Mouse (Mus musculus) kidney, embryonic 15.5 days (tissue): ENCODE measurements around the gene Zfp280b. TPM values are rescaled to one million over a fixed set of nuclear protein-coding genes. Genes with fewer than 3 reads are reported as not detected.
"Not testable (repeated sequence)": the region's sequence is repeated elsewhere in the genome, so short reads cannot be mapped to it uniquely, and the experiment has no call there.

ENCODE experiments used
- ATAC-seq: fragments of 200-750 bp; cut with Nextera tagmentation; replicated peaks from 2 replicates; pipeline ENCODE4 v1.8.0; 2017; ENCODE audit warnings: moderate TSS enrichment; ENCODE audit not compliant: low FRiP score
- H3K27ac ChIP-seq: fragments of 300-500 bp; sonication (generic); 2 replicates; pipeline ENCODE4 v1.5.1; 2015; ENCODE audit warnings: mild to moderate bottlenecking, inconsistent platforms
- H3K27me3 ChIP-seq: fragments of 300-500 bp; sonication (generic); 2 replicates; pipeline ENCODE4 v1.6.1; 2015; ENCODE audit warnings: inconsistent platforms
- H3K36me3 ChIP-seq: fragments of 300-500 bp; sonication (generic); 2 replicates; pipeline ENCODE4 v1.6.1; 2015; ENCODE audit warnings: inconsistent platforms
- H3K4me1 ChIP-seq: fragments of 300-500 bp; sonication (generic); 2 replicates; pipeline ENCODE4 v1.6.1; 2015; ENCODE audit warnings: inconsistent platforms
- H3K4me2 ChIP-seq: fragments of 300-500 bp; sonication (generic); 2 replicates; pipeline ENCODE4 v1.6.1; 2015; ENCODE audit warnings: moderate library complexity, mild to moderate bottlenecking, inconsistent platforms
- H3K4me3 ChIP-seq: fragments of 300-500 bp; sonication (generic); replicated peaks from 2 replicates; pipeline ENCODE4 v1.5.1; 2015; ENCODE audit warnings: mild to moderate bottlenecking, inconsistent platforms
- H3K9ac ChIP-seq: fragments of 300-500 bp; sonication (generic); 2 replicates; pipeline ENCODE4 v1.6.1; 2015; ENCODE audit warnings: mild to moderate bottlenecking, inconsistent platforms
- H3K9me3 ChIP-seq: fragments of 300-500 bp; sonication (generic); replicated peaks from 2 replicates; pipeline ENCODE4 v1.6.1; 2016; ENCODE audit warnings: inconsistent platforms
- WGBS: fragments of 180-500 bp; shearing (Covaris S2); methylation state at CpG from one replicate; pipeline ENCODE4 v1.1.7; 2015; ENCODE audit warnings: mixed read lengths; 5-methylcytosine and 5-hydroxymethylcytosine counted together
- microRNA-seq: library from miRNA; unstranded; fragments of <30 nt; microRNA quantifications from one replicate; pipeline ENCODE4, GENCODE M21; 2016
- polyA plus RNA-seq: library from polyadenylated mRNA; unstranded; fragments of >200 nt; fragmentation: Nextera tagmentation; extraction: Ambion mirVana; gene quantifications from 2 replicates; pipeline ENCODE4 v1.2.1, GENCODE M21; 2015

The Zfp280b gene
- polyA plus RNA-seq, 1 experiment from 2014 or later: 24.9 TPM

GRCm38 (mm10) chr10:76077008-76077407, 44.6 kb downstream of the Zfp280b start:
- not testable (repeated sequence) for H3K4me3 ChIP-seq, ATAC-seq, H3K9ac ChIP-seq, H3K36me3 ChIP-seq, H3K4me2 ChIP-seq, H3K27ac ChIP-seq, H3K27me3 ChIP-seq, H3K4me1 ChIP-seq, H3K9me3 ChIP-seq
- 92% methylated on average over 2 of the region's 2 CpGs for WGBS

Small RNA genes lying within 50 kb of the gene (microRNA-seq; reads per million reads assigned to microRNA genes)
- not detected for gene Mir6409

Other genes starting within 250 kb of the Zfp280b start
- gene Gstt1, start 234.1 kb upstream of the Zfp280b start, polyA plus RNA-seq: 12.6 and 15.8 TPM in 2 replicates
- gene Gstt4, start 210.1 kb upstream of the Zfp280b start, polyA plus RNA-seq: not detected in 2 replicates
- gene Gstt2, start 195.2 kb upstream of the Zfp280b start, polyA plus RNA-seq: 38.2 and 39.6 TPM in 2 replicates
- gene Mif, start 172.4 kb upstream of the Zfp280b start, polyA plus RNA-seq: 2,032 and 2,056 TPM in 2 replicates
- gene Derl3, start 139.2 kb upstream of the Zfp280b start, polyA plus RNA-seq: 3.3 and 5.0 TPM in 2 replicates
- gene Smarcb1, start 111.0 kb upstream of the Zfp280b start, polyA plus RNA-seq: 219 and 239 TPM in 2 replicates
- gene Chchd10, start 99.5 kb upstream of the Zfp280b start, polyA plus RNA-seq: 140 and 148 TPM in 2 replicates
- 48.2 and 57.3 TPM in 2 replicates for gene Mmp11, start 96.2 kb upstream of the Zfp280b start, polyA plus RNA-seq
- 0.30 and 1.0 TPM in 2 replicates for gene Gm867, start 92.0 kb upstream of the Zfp280b start, polyA plus RNA-seq
- gene Vpreb3, start 89.6 kb upstream of the Zfp280b start, polyA plus RNA-seq: 0.57 and 1.2 TPM in 2 replicates
- gene Gm5134, start 78.1 kb upstream of the Zfp280b start, polyA plus RNA-seq: 0.05 TPM in 1 of 2 replicates, not detected in the other
- gene Slc5a4b, start 78.3 kb downstream of the Zfp280b start, polyA plus RNA-seq: 0.12 and 0.18 TPM in 2 replicates
- gene Slc5a4a, start 114.8 kb downstream of the Zfp280b start, polyA plus RNA-seq: not detected in 2 replicates
- 54.5 and 58.9 TPM in 2 replicates for gene Prmt2, start 205.2 kb downstream of the Zfp280b start, polyA plus RNA-seq
- gene S100b, start 221.2 kb downstream of the Zfp280b start, polyA plus RNA-seq: 0.50 and 0.84 TPM in 2 replicates